Mouse (Mus musculus): ENCODE results near the gene Ubald2. TPM values are rescaled to one million over a fixed set of nuclear protein-coding genes. Genes with fewer than 3 reads are reported as not detected.

The Ubald2 gene
- polyA plus RNA-seq (2014; fragmentation: Illumina TruSeq; extraction: RNeasy Lipid Tissue Mini Kit (QIAGEN cat#74804); ENCODE audit: insufficient read depth, low read depth, low replicate concordance): 70.7 TPM

DNA sequence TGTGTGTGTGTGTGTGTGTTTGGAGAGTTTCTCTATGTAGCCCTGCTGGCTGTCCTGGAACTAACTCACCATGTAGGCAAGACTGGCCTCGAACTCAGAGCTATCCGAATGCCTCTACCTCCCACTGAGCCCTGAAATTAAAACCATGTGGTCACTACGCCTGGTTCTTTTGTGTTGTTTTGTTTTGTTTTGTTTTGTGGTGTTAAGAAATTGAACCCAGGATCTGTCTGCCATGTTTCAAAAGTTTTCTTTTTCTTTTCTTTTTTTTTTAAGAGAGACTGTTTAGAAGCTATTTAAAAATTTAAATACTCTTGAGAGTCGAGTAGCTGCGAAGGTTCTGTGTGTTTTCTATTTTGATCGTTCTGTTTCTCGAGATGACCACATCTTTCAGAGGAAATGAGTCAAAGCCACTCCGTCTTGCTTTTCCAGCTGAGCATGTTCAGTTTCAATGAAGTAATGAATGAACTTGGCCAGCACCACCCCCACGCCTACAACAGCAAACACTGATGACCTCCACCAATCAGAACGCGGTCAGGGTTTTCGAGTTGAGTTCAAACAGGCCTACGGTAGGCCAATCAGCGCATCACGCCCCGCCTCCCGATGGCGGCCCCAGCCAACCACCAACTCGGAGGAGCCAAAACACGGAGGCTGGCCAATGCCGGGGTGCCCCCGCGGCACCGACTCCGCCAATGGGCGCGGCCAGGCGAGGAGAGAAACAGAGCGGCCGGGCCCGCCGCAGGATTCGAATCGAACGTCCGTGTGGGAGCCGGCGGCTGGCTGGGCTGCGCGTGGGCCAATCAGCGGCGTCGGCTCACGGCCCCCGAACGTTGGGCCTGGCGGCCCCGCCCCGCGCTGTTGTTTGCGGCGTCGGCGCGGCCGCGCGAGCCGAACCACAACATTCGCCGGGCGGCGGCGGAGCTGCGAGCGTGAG, at the start of gene Ubald2:
Gene Ubald2, plus strand, starts transcription at position 739 of the 931 bp plus-strand sequence.

GRCm38 (mm10) chr11:116412904-116413630, 20.8 kb upstream of the Ubald2 start, which contains the start of gene Rnf157:
Rnf157 (minus strand) TSS chr11:116413032.

GRCm38 (mm10) chr11:116466141-116466540, 32.2 kb downstream of the Ubald2 start, which contains the start of gene Qrich2:
Qrich2 (minus strand) TSS chr11:116466241.

Other genes with a start within 250 kb of the Ubald2 start
- 34.9 TPM for gene Ten1, start 235.2 kb upstream of the Ubald2 start, polyA plus RNA-seq (2014; fragmentation: Illumina TruSeq; extraction: RNeasy Lipid Tissue Mini Kit (QIAGEN cat#74804); ENCODE audit: insufficient read depth, low read depth, low replicate concordance)
- gene Acox1, start 235.0 kb upstream of the Ubald2 start, polyA plus RNA-seq (2014; fragmentation: Illumina TruSeq; extraction: RNeasy Lipid Tissue Mini Kit (QIAGEN cat#74804); ENCODE audit: insufficient read depth, low read depth, low replicate concordance): 35.2 TPM
- 2.0 TPM for gene Evpl, start 196.0 kb upstream of the Ubald2 start, polyA plus RNA-seq (2014; fragmentation: Illumina TruSeq; extraction: RNeasy Lipid Tissue Mini Kit (QIAGEN cat#74804); ENCODE audit: insufficient read depth, low read depth, low replicate concordance)
- 30.4 TPM for gene Srp68, start 159.9 kb upstream of the Ubald2 start, polyA plus RNA-seq (2014; fragmentation: Illumina TruSeq; extraction: RNeasy Lipid Tissue Mini Kit (QIAGEN cat#74804); ENCODE audit: insufficient read depth, low read depth, low replicate concordance)
- not detected for gene Galr2, start 153.2 kb upstream of the Ubald2 start, polyA plus RNA-seq (2014; fragmentation: Illumina TruSeq; extraction: RNeasy Lipid Tissue Mini Kit (QIAGEN cat#74804); ENCODE audit: insufficient read depth, low read depth, low replicate concordance)
- 22.5 TPM for gene Exoc7, start 126.9 kb upstream of the Ubald2 start, polyA plus RNA-seq (2014; fragmentation: Illumina TruSeq; extraction: RNeasy Lipid Tissue Mini Kit (QIAGEN cat#74804); ENCODE audit: insufficient read depth, low read depth, low replicate concordance)
- gene Foxj1, start 98.7 kb upstream of the Ubald2 start, polyA plus RNA-seq (2014; fragmentation: Illumina TruSeq; extraction: RNeasy Lipid Tissue Mini Kit (QIAGEN cat#74804); ENCODE audit: insufficient read depth, low read depth, low replicate concordance): 46.0 TPM
- 1.5 TPM for gene Rnf157, start 21.1 kb upstream of the Ubald2 start, polyA plus RNA-seq (2014; fragmentation: Illumina TruSeq; extraction: RNeasy Lipid Tissue Mini Kit (QIAGEN cat#74804); ENCODE audit: insufficient read depth, low read depth, low replicate concordance)
- gene Qrich2, start 32.1 kb downstream of the Ubald2 start, polyA plus RNA-seq (2014; fragmentation: Illumina TruSeq; extraction: RNeasy Lipid Tissue Mini Kit (QIAGEN cat#74804); ENCODE audit: insufficient read depth, low read depth, low replicate concordance): 0.22 TPM
- 39.3 TPM for gene Prpsap1, start 60.1 kb downstream of the Ubald2 start, polyA plus RNA-seq (2014; fragmentation: Illumina TruSeq; extraction: RNeasy Lipid Tissue Mini Kit (QIAGEN cat#74804); ENCODE audit: insufficient read depth, low read depth, low replicate concordance)
- gene Sphk1, start 96.8 kb downstream of the Ubald2 start, polyA plus RNA-seq (2014; fragmentation: Illumina TruSeq; extraction: RNeasy Lipid Tissue Mini Kit (QIAGEN cat#74804); ENCODE audit: insufficient read depth, low read depth, low replicate concordance): 23.0 TPM
- gene Ube2o, start 147.4 kb downstream of the Ubald2 start, polyA plus RNA-seq (2014; fragmentation: Illumina TruSeq; extraction: RNeasy Lipid Tissue Mini Kit (QIAGEN cat#74804); ENCODE audit: insufficient read depth, low read depth, low replicate concordance): 7.1 TPM
- gene Aanat, start 152.3 kb downstream of the Ubald2 start, polyA plus RNA-seq (2014; fragmentation: Illumina TruSeq; extraction: RNeasy Lipid Tissue Mini Kit (QIAGEN cat#74804); ENCODE audit: insufficient read depth, low read depth, low replicate concordance): not detected
- 13.5 TPM for gene Rhbdf2, start 192.9 kb downstream of the Ubald2 start, polyA plus RNA-seq (2014; fragmentation: Illumina TruSeq; extraction: RNeasy Lipid Tissue Mini Kit (QIAGEN cat#74804); ENCODE audit: insufficient read depth, low read depth, low replicate concordance)
- 6.3 TPM for gene Prcd, start 219.4 kb downstream of the Ubald2 start, polyA plus RNA-seq (2014; fragmentation: Illumina TruSeq; extraction: RNeasy Lipid Tissue Mini Kit (QIAGEN cat#74804); ENCODE audit: insufficient read depth, low read depth, low replicate concordance)
- 26.4 TPM for gene Cygb, start 220.2 kb downstream of the Ubald2 start, polyA plus RNA-seq (2014; fragmentation: Illumina TruSeq; extraction: RNeasy Lipid Tissue Mini Kit (QIAGEN cat#74804); ENCODE audit: insufficient read depth, low read depth, low replicate concordance)